Mouse (Mus musculus) inflammation-experienced regulatory T-cells, adult 16 weeks (primary cell): ENCODE results near the gene P2ry14. TPM values are rescaled to one million over a fixed set of nuclear protein-coding genes. Genes with fewer than 3 reads are reported as not detected.

Experiments used
- polyA plus RNA-seq: library from polyadenylated mRNA; unstranded; fragments of 100-300 nt; shearing (Covaris generic); gene quantifications from one replicate; pipeline ENCODE4 v1.2.1, GENCODE M21; 2017

Gene P2ry14
- polyA plus RNA-seq, result 1.8 TPM

DNA sequence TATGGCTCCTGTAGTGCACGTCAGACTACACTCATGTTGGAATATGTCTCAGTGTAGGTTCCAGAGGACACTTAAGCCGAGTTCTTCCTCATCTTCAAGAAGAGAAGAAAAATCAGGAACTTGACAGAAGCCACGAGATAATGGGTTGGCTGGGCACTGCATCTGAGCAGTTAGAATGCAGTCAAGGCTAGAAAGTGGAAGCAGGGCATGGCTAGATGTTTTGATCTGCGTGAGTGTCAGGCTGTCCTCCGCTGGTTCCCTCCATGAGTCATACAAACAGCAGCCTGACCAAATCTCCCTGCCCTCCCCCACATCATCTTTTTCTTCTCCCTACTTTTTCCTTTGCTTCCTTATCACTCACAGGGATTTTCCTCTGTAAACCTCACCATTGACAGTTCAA, at the start of gene P2ry14:
P2ry14 (minus strand) TSS at position 195 of the 400 bp plus-strand sequence.

GRCm38 (mm10) chr3:59194938-59195337, 41.5 kb upstream of the P2ry14 start, which contains the start of gene Gpr87:
Gene Gpr87, minus strand, starts transcription at chr3:59195104.

GRCm38 (mm10) chr3:59101218-59101986, 52.0 kb downstream of the P2ry14 start, which contains the start of gene Gpr171:
Gene Gpr171, minus strand, starts transcription at chr3:59101821.

Other genes starting within 250 kb of the P2ry14 start
- gene Med12l, start 147.8 kb downstream of the P2ry14 start, polyA plus RNA-seq, result 0.49 TPM
- gene Gpr171, start 51.8 kb downstream of the P2ry14 start, polyA plus RNA-seq, result 48.4 TPM
- not detected for gene Gpr87, start 41.5 kb upstream of the P2ry14 start, polyA plus RNA-seq
- gene P2ry13, start 57.3 kb upstream of the P2ry14 start, polyA plus RNA-seq, result 1.6 TPM
- 0.34 TPM for gene P2ry12, start 109.3 kb upstream of the P2ry14 start, polyA plus RNA-seq
- gene Igsf10, start 190.8 kb upstream of the P2ry14 start, polyA plus RNA-seq, result not detected